Mouse (Mus musculus) urinary bladder, postnatal 4 days (tissue): Measurements from ENCODE around the gene Clic3.
A peak's percentile ranks its signal among the peaks of the same experiment; 100 is the strongest.

Experiments
- DNase-seq, 2 experiments: peaks; one replicate each; pipeline ENCODE4 v3.0.0; 2021 to 2022; ENCODE audit warnings: low spot score in 2 of 2

The Clic3 gene

DNA sequence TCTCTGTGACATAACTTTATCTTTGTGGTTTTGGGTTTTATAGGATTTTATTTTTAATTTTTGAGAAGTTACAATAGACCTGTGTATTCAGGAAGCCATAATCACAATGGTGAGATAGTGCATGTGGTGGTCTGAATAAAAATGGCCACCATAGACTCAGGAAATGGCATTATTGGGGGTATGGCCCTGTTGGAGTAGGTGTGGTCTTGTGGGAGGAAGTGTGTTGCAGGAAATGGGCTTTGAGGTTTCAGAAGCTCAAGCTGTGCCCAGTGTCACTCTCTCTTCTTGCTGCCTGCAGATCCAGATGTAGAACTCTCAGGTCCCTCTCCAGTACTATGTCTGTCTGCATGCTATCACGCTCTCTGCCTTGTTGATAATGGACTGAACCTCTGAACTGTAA is 23.9 kb downstream of the Clic3 start:
- DNase-seq: no peak

DNA sequence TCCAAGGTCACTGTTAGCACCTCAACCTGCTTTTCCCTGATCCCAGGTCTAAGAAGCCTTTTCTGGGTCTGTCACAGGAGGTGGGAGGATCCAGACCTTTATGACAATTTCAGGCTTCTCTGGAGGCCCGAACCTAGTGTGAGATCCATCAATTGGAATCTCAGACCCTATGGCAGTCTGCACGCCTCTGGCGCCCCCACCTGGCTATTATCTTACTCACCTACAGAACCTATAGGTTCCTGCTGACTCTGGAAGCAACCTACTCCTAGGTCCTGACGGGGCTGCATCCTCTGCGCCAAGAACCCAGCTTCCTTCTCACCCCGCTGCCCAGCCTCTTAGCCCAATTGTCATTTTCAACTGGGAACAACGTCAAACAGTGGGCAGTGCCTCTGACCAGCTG is 26.3 kb downstream of the Clic3 start:
- no peak for DNase-seq

DNA sequence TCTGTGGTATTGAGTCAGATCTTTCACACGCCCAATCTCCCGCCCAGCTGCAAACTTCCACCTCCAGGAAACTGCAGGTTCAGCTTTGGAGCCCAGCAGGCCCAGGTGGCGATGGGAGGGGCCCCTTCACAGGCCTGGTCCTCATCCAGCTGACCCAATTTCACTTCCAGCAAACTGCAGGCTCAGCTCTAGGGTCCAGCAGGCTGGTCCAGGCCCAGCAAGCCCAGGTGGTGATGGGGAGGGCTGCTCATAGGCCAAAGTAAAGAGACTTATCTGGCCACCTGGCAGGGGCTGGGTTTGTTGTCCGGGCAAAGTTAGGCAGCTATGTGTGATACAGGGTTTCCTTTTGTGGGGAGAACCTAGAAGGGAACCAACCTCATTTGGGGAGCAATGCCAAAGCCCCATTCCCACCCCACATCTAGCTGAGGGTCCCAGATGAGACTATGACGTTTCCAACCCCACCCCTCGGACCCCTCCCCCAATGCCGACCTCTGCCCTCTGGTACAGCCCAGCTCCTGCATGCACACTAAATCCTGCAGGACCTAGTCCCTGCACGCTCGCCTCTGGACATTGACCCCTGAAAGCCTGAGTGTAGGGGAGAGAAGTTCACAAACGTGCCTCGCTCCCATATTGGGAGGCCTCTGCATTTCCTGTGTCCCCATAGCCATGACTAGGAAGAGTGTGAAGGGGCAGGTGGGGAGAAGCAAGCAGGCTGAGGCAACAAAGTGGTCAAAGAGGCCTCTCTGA is 28.4 kb downstream of the Clic3 start:
- no peak for DNase-seq

DNA sequence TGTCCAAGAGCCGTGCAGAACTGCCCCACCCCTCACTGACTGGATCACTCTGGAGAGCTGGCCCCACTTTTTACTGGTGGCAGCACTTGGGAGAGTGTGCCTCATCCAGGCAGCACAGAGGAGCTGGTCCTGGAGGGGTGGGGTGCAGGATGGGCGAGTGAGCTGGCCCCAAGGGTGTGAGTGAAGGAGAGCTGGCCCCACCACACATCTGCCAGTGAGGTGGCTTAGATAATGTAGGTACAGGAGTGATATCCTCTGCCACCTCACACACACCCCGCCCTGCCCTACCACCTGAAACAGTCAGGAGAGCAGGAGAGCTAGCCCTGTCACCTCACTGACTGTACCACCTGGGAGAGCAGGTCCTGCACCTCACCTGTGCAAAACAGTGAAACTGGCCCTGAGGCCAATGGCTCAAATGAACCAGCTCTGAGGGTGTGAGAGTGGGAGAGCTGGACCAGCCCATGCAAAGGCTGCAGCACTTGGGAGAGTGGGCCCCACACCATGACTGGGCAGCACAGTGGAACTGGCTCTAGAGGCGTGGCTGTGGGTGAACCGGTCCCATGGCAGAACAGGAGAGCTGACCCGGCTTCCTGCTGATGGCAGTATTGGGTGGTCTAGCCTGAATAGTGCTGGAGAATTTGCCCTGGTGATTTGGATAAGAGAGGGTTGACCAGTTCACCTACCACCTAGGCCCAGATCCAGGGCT is 31.5 kb downstream of the Clic3 start:
- DNase-seq: no peak

DNA sequence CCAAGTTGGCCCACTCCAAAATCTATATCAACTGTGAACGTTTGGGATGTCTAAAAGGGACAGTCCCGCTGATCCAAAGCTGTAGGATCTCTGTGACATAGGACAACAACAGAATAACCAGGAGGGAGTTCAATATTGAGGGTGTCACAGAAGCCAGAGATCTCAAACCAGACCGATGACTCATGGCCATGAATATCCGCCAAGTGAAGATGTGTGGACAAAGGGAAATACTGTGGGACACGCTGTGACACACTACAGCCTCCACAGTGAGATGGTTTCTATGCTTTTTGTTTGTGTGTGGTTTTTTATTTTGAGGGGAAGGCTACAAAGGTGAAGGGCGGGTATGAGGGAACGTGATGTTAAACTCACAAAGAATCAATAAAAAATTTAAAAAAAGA is 32.0 kb downstream of the Clic3 start:
- DNase-seq: no peak

DNA sequence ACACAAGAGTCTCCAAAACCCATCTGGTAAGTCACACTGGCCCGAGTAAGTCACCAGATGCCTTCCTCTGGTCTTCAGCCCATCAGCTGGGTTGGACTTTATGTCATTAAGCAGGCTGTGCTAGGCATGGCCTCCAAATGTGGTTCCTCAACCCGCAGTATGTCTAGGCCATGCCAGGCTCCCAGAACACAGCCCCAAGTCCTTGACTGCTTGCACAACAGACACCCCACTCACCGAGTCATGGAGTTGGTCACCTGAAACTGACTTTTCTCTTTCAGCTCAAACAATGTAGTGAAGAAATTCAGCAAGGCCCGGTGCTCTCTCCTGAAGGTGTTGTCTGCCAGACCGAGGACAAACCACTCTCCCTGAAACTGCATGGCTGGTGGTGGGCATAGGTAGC is 36.4 kb downstream of the Clic3 start:
- DNase-seq: no peak

DNA sequence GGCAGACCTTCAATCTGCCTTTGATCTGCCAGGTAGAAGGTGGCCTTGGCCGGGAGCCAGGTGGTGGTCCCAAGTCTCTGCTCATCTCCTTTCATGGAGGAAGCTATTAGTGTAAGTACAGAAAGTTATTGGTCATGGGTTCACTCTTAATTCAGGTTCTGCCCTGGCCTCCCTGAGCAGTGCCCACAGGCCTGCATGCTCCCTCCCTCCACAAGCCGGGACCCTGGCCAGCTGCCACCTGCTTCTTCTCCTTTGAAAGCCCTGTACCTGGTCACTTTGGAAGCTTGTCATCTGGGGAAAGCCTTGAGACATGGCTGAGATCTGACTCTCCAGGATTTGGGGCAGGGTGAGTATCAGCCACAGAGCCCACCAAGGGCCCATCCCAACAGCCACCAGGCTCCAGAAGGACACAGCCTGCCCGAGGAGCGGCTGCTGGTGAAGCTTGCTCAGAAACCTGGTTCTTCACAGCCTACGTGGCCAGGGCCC is 36.9 kb downstream of the Clic3 start, which contains the start of gene Lcn12:
Gene Lcn12, minus strand, starts transcription at position 436 of the 486 bp plus-strand sequence.
- no peak for DNase-seq

DNA sequence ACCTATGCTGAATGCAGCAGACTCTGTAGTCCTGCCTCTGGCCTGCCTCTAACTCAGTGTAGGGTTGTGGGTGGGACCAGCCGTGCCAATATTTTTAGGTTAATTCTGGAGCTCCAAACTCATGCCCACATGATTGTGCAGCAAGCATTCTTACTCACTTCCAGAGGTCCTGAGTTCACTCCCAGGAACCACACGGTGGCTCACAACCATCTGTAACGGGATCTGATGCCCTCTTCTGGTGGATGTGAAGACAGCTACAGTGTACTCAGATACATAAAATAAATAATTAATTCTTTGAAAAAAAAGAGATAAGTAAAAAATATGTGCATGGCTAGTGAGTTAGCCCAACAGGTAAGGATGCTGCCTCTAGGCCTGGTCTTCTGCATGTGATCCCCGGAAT is 39.8 kb downstream of the Clic3 start:
- DNase-seq: no peak

DNA sequence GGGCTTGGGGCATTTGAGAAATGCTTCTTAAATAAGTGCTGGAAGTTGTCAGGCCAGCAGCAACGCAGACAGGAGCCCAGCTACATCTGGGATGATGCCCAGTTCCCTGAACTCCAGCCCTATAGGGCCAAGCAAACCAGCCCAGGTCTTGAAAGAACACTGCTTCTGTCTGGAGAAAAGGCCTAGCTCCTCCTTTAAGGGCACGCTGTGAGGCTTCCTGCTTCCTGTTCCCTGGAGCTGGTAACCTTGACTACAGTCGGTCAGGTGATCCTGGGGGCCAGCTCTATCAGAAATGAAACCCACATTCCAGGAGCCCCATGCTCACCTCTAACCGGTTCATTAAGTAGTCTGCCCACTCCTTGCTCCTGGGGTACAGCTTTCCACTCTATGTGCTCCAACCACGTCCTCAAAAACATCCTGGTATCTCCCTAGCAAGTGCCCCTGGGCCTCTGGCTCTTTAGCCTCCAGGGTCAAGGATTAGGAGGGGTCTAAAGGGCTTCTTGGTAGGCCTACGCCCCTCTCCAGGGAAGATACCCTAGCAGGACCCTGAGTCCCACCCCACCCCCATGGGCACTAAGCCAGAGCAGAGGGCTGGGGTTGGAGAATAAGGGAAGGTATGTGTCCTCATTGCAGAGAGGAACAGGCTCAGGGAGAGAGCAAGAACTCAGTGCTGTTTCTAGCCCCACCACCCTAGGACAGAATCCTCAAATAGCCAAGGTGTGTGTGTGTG is 41.4 kb downstream of the Clic3 start:
- no peak for DNase-seq

DNA sequence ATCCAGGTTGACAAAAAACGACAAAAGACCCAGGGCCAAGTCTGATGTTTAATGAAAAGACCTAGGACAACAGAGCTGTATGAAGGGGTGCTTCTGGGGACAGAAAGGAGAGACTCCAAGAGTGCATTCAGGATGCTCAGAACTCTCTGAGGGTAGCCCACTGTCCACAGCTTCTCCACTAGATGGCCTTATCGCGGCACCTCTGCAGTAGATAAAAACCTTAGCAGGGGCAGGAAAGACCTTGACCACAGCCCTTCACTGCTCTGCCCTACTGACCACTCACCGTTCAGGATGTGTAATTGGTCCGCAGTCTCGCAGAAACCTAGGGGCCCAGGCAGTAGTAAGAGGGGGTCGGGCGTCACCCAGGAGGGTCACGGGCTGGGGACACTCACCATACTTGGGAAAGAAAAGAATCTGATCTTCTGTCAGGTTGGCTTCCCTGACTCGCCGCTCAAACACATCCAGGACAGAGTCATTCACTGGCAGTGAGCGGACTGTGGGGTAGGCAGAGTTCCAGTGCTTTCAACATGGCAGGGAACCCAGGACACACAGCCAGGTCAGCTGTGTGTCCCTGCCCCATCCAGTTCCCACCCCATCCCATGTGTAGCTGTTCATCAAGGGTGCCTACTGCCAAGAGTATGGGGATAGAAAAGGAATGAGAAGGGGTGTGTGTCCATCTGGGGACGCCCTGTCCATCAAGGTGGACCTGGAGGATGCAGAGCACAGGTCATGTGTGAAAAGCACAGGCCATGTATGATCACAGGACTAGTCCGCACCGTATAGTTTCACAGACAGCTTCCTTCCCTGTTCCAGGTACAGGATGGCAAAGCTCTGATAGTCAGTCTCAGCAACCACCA is 42.2 kb downstream of the Clic3 start:
- no peak for DNase-seq

DNA sequence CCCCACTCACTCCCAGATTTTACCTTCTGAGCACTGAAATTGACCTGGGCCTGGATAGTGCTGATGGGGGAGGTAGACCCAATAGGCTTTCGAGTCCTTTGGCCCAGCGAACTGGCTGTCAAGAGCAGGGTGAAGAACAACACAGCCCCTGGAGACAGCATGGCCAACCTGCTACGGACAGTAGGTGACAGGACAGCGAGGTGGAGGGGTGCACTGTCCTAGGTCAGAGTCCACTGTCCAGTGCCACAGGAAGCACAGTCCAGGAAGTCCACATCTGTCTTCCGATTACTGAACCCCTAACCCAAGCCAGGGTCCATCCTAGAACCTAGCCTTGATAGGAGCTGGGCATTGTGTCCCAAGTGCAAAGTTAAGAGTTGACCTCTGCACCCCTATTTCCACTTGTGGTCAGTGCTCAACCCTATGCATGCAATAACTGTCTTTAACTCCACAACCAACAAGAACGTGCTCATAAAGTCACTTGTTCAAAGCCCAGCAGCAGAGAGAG is 43.5 kb downstream of the Clic3 start:
- DNase-seq: no peak

DNA sequence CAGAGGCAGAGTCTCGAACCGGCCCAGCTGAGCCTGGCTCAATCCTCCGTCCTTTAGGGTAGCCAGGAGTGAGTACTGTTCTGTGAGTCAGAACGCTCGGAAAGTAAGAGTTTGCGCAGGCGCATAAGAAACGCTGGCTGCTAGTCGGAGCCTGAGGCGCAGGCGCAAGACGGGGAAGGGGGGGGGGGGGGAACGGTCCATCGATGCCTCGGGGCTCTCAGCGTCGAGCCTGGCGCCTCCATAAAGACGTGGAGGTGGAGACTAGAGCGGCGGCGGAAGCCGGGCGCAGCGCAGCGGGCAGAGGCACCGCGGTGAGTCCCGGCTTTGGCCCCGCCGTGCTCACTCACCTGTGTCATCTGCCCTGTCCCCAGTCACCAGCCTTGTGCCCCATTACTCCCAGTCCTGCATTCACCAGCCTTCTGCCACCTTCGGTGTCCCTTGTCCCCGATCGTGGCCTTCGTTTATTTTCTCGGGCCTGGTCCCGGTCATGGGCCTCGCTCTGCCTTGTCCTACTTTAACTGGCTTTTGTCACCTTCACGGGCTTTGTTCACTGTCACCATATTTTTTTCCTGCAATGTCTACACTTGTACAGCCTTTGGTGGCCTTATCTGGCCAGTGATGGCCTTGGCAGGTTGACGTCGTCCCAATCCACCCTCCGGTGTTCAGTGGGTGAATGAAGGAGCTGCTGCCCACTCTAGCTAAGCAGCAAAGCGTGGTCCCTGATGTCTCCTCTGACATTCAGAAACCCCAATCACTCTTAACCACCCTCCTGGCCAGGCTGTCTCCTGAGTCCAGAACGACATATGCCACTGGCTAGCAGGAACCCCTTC is 44.2 kb downstream of the Clic3 start, which contains the start of gene Fbxw5:
Gene Fbxw5, plus strand, starts transcription at position 175 of the 830 bp plus-strand sequence.
- DNase-seq: peak; percentile 76 to 86

DNA sequence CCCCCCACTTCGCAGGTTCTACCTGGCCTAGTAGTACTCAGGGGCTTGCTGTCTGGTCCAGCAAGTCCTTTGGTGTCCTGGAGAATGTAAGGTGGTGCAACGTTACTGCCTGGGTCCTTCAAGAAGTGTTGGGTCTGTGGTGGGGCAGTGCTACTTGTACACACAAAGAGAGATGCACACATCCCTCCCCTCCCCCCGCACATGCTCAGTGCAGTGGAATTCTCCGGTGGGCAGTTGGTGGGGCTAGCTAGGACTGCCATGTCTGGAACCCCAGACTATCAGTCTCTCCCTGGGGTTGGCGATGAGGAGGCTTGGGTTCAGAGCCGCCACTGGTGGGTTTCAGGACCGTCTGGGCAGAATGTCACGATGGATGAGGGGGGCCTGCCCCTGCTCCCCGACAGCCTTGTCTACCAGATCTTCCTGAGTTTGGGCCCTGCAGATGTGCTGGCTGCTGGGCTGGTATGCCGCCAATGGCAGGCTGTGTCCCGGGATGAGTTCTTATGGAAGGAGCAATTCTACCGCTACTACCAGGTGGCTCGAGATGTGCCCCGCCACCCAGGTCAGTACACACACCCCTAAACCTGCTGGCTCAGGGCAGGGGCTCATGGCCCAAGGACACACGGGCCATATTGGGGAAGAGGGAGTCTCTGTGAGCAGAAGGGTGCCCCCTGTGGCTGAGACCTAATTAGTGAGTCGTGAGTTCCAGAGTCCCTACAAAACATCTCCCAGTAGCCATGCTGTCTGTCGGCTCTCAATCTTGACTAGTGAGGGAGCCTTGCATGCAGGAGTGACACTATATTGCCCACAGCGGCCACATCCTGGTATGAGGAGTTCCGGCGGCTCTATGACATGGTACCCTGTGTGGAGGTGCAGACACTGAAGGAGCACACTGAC is 45.2 kb downstream of the Clic3 start, which contains the start of gene C8g:
Gene C8g, minus strand, starts transcription at position 127 of the 894 bp plus-strand sequence.
- DNase-seq: no peak

DNA sequence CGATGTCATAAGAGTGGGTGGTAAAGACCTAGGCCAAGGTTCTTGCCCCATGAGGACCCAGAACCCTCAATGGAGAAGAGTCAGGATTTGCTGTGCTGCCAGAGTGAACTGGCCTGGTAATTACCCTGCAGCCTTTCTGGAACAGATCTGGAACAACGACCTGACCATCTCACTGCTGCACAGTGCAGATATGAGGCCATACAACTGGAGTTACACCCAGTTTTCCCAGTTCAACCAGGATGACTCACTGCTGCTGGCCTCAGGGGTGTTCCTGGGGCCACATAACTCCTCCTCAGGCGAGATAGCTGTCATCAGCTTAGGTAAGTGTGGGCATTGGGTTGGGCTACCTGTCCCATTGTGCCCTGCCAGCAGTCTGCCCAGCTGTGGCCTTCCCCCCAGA is 46.1 kb downstream of the Clic3 start:
- DNase-seq: no peak

DNA sequence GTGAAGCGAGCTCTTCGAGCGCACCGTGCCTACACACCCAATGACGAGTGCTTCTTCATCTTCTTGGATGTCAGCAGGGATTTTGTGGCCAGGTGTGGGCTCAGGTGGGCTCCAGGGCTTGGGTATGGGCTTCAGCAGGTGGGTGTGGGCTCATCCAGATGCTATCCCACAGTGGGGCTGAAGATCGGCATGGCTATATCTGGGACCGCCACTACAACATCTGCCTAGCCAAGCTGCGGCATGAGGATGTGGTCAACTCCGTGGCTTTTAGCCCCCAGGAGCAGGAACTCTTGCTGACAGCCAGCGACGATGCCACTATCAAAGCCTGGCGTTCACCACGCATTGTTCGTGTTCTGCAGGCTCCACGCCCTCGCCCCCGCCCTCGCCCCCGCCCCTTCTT is 47.9 kb downstream of the Clic3 start:
- DNase-seq: no peak

DNA sequence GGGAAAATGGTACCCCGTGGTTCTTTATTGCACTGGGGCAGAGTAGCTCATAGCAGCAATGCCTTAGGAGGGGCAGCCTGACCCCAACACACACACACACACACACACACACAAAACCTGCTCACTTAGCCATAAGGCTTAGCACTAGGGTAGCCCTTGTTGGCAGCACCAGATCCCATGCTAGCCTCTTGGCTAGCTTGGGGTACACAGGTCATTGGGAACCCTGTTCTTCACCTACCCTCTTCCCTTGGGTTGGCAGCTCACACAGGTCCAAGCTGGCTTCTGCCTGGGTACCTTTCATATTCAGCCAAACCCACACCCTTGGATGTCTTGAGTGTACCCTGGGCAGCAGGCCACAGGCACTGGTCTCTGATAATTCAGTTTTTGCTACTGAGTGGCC is 48.4 kb downstream of the Clic3 start:
- DNase-seq: no peak

DNA sequence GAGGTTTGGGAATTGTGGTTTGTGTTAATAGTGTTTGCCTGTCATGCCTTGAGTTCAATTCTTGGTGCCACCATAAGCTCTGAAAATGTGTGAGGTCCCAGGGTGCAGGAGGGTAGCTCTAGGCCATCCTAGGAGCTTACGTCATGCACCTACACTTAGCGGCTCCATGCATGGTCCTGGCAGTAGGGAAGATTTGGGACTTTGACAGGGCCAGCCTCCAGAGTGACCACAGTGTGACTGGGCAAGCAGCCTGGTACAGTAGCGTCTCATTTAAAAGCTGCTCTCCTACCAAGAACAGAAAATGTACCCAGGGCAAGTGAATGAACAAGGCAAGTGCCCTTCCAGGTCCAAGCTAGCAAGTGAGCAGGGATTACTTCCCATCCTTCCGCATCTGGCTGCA is 49.2 kb downstream of the Clic3 start:
- DNase-seq: no peak

DNA sequence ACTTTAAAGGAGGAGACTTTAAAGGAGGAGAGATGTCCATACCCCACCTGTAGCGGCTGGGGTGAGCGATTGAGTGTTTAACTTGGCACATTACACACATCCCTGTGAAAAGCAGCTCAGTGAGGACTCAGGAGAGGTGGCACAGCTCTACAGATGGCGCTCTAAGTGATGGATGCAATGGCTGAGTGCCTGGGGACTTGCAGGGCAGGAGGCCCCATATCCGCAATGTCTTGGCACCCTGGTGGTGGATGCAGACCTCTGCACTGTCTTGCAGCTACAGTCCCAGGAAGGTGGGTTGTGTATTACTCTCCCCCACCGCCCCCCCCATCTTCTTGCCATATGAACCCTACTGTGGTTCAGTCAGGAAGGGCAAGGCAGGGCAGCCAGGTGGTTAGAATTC is 50.3 kb downstream of the Clic3 start:
- no peak for DNase-seq
